Mouse (Mus musculus) testis, adult 2 months (tissue): ENCODE data around the gene Sh2b3. TPM values are rescaled to one million over a fixed set of nuclear protein-coding genes. Genes with fewer than 3 reads are reported as not detected.

ENCODE experiments used
- H3K27ac ChIP-seq: fragments of 200-500 bp; 2 replicates; pipeline ENCODE4 v1.5.1; 2012; ENCODE audit warnings: low read depth, low read length; ENCODE audit not compliant: control insufficient read depth, insufficient read depth
- H3K27me3 ChIP-seq: fragments of 200-500 bp; 2 replicates; pipeline ENCODE4 v1.6.1; 2012; ENCODE audit warnings: mild to moderate bottlenecking, low read length, moderate library complexity; ENCODE audit not compliant: control insufficient read depth, insufficient read depth
- H3K36me3 ChIP-seq: fragments of 200-500 bp; 2 replicates; pipeline ENCODE4 v1.6.1; 2012; ENCODE audit warnings: mild to moderate bottlenecking, low read length; ENCODE audit not compliant: control insufficient read depth, insufficient read depth
- H3K4me1 ChIP-seq: fragments of 200-500 bp; 2 replicates; pipeline ENCODE4 v1.6.1; 2012; ENCODE audit warnings: low read length; ENCODE audit not compliant: control insufficient read depth, insufficient read depth
- H3K4me3 ChIP-seq: fragments of 200-500 bp; 2 replicates; pipeline ENCODE4 v1.5.1; 2012; ENCODE audit warnings: low read depth, mild to moderate bottlenecking, low read length, moderate library complexity, mixed read lengths; ENCODE audit not compliant: control insufficient read depth
- CTCF ChIP-seq: fragments of 200-500 bp; IDR thresholded peaks from 2 replicates; pipeline ENCODE4 v1.5.1; 2012; ENCODE audit warnings: low read depth, mild to moderate bottlenecking, inconsistent platforms, low read length, moderate library complexity; ENCODE audit not compliant: control insufficient read depth, insufficient read depth, insufficient replicate concordance
- POLR2A ChIP-seq: fragments of 200-500 bp; IDR thresholded peaks from 2 replicates; pipeline ENCODE4 v1.6.1; 2012; ENCODE audit warnings: low read depth, mild to moderate bottlenecking, inconsistent platforms, low read length, moderate library complexity; ENCODE audit not compliant: control insufficient read depth
- polyA plus RNA-seq: library from polyadenylated mRNA; depleted of rRNA; stranded (reverse); fragments of >200 nt; gene quantifications from 2 replicates; pipeline ENCODE4 v1.2.3, GENCODE M21; 2012

The Sh2b3 gene
- polyA plus RNA-seq, 1 experiment: 95.0 TPM

GRCm38 (mm10) chr5:121843138-121843905 is 5.9 kb upstream of the Sh2b3 start:
- H3K27me3 ChIP-seq: no peaks in the 10 kb centered on the region
- no peaks in the 10 kb centered on the region for H3K36me3 ChIP-seq
- no peak overlapping the region; the same call in none of the 2 replicates for H3K4me3 ChIP-seq
- no peak overlapping the region for H3K27ac ChIP-seq
- TF ChIP-seq CTCF (no peak), POLR2A (no peak)
- H3K4me1 ChIP-seq: peaks cover 38% of the 10 kb centered on the region

- H3K4me1 ChIP-seq: peaks cover 37% of the 10 kb centered on the region
- peak overlapping the region; percentile 78 for H3K4me3 ChIP-seq
- no peaks in the 10 kb centered on the region for H3K36me3 ChIP-seq
- no peaks in the 10 kb centered on the region for H3K27me3 ChIP-seq
- peak overlapping the region; percentile 27 for H3K27ac ChIP-seq
- no peak for TF ChIP-seq POLR2A
- peak; percentile 99 for TF ChIP-seq CTCF
Measured at GRCm38 (mm10) chr5:121842665-121843118, 5.2 kb upstream of the Sh2b3 start.

GRCm38 (mm10) chr5:121841973-121842372 is 4.5 kb upstream of the Sh2b3 start:
- no peaks in the 10 kb centered on the region for H3K36me3 ChIP-seq
- H3K27ac ChIP-seq: no peak overlapping the region
- no peaks in the 10 kb centered on the region for H3K27me3 ChIP-seq
- peaks cover 43% of the 10 kb centered on the region for H3K4me1 ChIP-seq
- no peak overlapping the region for H3K4me3 ChIP-seq
- TF ChIP-seq CTCF (no peak), POLR2A (no peak)

GRCm38 (mm10) chr5:121841516-121841915 is 4.1 kb upstream of the Sh2b3 start:
- Histone ChIP-seq H3K36me3 (no peaks in the 10 kb centered on the region), H3K27me3 (no peaks in the 10 kb centered on the region), H3K4me1 (peaks cover 43% of the 10 kb centered on the region), H3K4me3 (no peak overlapping the region), H3K27ac (no peak overlapping the region)
- TF ChIP-seq CTCF (no peak), POLR2A (no peak)

GRCm38 (mm10) chr5:121839128-121839473 is 1.7 kb upstream of the Sh2b3 start:
- Histone ChIP-seq H3K4me3 (peak overlapping the region; percentile 71), H3K4me1 (peaks cover 49% of the 10 kb centered on the region), H3K36me3 (no peaks in the 10 kb centered on the region), H3K27me3 (no peaks in the 10 kb centered on the region), H3K27ac (no peak overlapping the region)
- TF ChIP-seq CTCF (no peak), POLR2A (no peak)

GRCm38 (mm10) chr5:121838341-121839127 is 1.1 kb upstream of the Sh2b3 start:
- peak overlapping the region; percentile 71 for H3K4me3 ChIP-seq
- H3K36me3 ChIP-seq: no peaks in the 10 kb centered on the region
- peak overlapping the region; percentile 58 for H3K27ac ChIP-seq
- H3K27me3 ChIP-seq: no peaks in the 10 kb centered on the region
- no peak for TF ChIP-seq POLR2A
- no peak for TF ChIP-seq CTCF
- H3K4me1 ChIP-seq: peaks cover 52% of the 10 kb centered on the region

GRCm38 (mm10) chr5:121836692-121837415 is 592 bp downstream of the Sh2b3 start:
- Histone ChIP-seq H3K27me3 (no peaks in the 10 kb centered on the region), H3K4me3 (peak overlapping the region; percentile 99), H3K27ac (peak overlapping the region; percentile 97), H3K4me1 (peaks cover 44% of the 10 kb centered on the region), H3K36me3 (no peaks in the 10 kb centered on the region)
- TF ChIP-seq POLR2A: peak; percentile 83
- TF ChIP-seq CTCF: no peak
